Mouse (Mus musculus) forebrain, embryonic 16.5 days (tissue): Measurements from ENCODE around the gene Tsen2. TPM values are rescaled to one million over a fixed set of nuclear protein-coding genes. Genes with fewer than 3 reads are reported as not detected.

Source experiments
- ATAC-seq: fragments of 200-750 bp; cut with Nextera tagmentation; 2 replicates; pipeline ENCODE4 v1.8.0; 2017; ENCODE audit warnings: mild to moderate bottlenecking, moderate library complexity
- H3K27ac ChIP-seq: fragments of 300-500 bp; sonication (generic); 2 replicates; pipeline ENCODE4 v1.5.1; 2014; ENCODE audit warnings: low read length, control low read depth
- H3K27me3 ChIP-seq: fragments of 300-500 bp; sonication (generic); replicated peaks from 2 replicates; pipeline ENCODE4 v1.6.1; 2014; ENCODE audit warnings: low read length; ENCODE audit not compliant: control insufficient read depth, insufficient read depth
- H3K36me3 ChIP-seq: fragments of 300-500 bp; sonication (generic); 2 replicates; pipeline ENCODE4 v1.6.1; 2014; ENCODE audit not compliant: control insufficient read depth, insufficient read depth
- H3K4me1 ChIP-seq: fragments of 300-500 bp; sonication (generic); replicated peaks from 2 replicates; pipeline ENCODE4 v1.6.1; 2014; ENCODE audit warnings: low read length; ENCODE audit not compliant: control insufficient read depth, insufficient read depth
- H3K4me2 ChIP-seq: fragments of 300-500 bp; sonication (generic); 2 replicates; pipeline ENCODE4 v1.6.1; 2014; ENCODE audit warnings: mild to moderate bottlenecking, low read length, control low read depth
- H3K4me3 ChIP-seq: fragments of 300-500 bp; sonication (generic); replicated peaks from 2 replicates; pipeline ENCODE4 v1.5.1; 2014; ENCODE audit warnings: mild to moderate bottlenecking, low read length, control low read depth
- H3K9ac ChIP-seq: fragments of 300-500 bp; sonication (generic); replicated peaks from 2 replicates; pipeline ENCODE4 v1.6.1; 2014; ENCODE audit warnings: low read depth, low read length, control low read depth
- H3K9me3 ChIP-seq: fragments of 300-500 bp; sonication (generic); 2 replicates; pipeline ENCODE4 v1.6.1; 2016; ENCODE audit warnings: low read length; ENCODE audit not compliant: control insufficient read depth
- WGBS: fragments of 180-500 bp; shearing (Covaris S2); extraction: QIAGEN DNeasy Blood & Tissue Kit; methylation state at CpG from one replicate; pipeline ENCODE4 v1.1.7; 2014; 5-methylcytosine and 5-hydroxymethylcytosine counted together
- polyA plus RNA-seq: library from polyadenylated mRNA; unstranded; fragments of >200 nt; fragmentation: Nextera tagmentation; extraction: Ambion mirVana; gene quantifications from 2 replicates; pipeline ENCODE4 v1.2.1, GENCODE M21; 2015

Tsen2 gene
- polyA plus RNA-seq, 1 experiment from 2014 or later: 42.8 TPM

GRCm38 (mm10) chr6:115607429-115607828 lies 63.0 kb downstream of the Tsen2 start:
- Histone ChIP-seq H3K4me2 (no peak overlapping the region), H3K27me3 (no peaks in the 10 kb centered on the region), H3K9ac (no peak overlapping the region)

GRCm38 (mm10) chr6:115609121-115609520 lies 64.7 kb downstream of the Tsen2 start:
- ATAC-seq: no peak
- 64% methylated on average over 3 of the region's 3 CpGs for WGBS
- Histone ChIP-seq H3K27ac (no peak overlapping the region), H3K9ac (no peak overlapping the region), H3K36me3 (peaks cover 12% of the 10 kb centered on the region), H3K9me3 (no peaks in the 10 kb centered on the region), H3K4me1 (no peaks in the 10 kb centered on the region), H3K27me3 (no peaks in the 10 kb centered on the region), H3K4me3 (no peak overlapping the region), H3K4me2 (no peak overlapping the region)

More at GRCm38 (mm10) chr6:115607429-115607828, 63.0 kb downstream of the Tsen2 start:
- no peak for ATAC-seq
- H3K9me3 ChIP-seq: no peaks in the 10 kb centered on the region
- H3K27ac ChIP-seq: no peak overlapping the region
- 70% methylated on average over 4 of the region's 4 CpGs for WGBS
- H3K36me3 ChIP-seq: peaks cover 6% of the 10 kb centered on the region
- peaks cover 6% of the 10 kb centered on the region for H3K4me1 ChIP-seq
- no peak overlapping the region for H3K4me3 ChIP-seq

- Histone ChIP-seq H3K4me1 (no peaks in the 10 kb centered on the region), H3K36me3 (peaks cover 12% of the 10 kb centered on the region), H3K9me3 (no peaks in the 10 kb centered on the region), H3K4me3 (no peak overlapping the region), H3K4me2 (no peak overlapping the region), H3K9ac (no peak overlapping the region), H3K27me3 (no peaks in the 10 kb centered on the region), H3K27ac (no peak overlapping the region)
- ATAC-seq: no peak
- 98% methylated on average over 5 of the region's 5 CpGs for WGBS
Observed at GRCm38 (mm10) chr6:115610301-115610700, 65.8 kb downstream of the Tsen2 start.

- Histone ChIP-seq H3K4me1 (no peaks in the 10 kb centered on the region), H3K27me3 (no peaks in the 10 kb centered on the region), H3K27ac (no peak overlapping the region), H3K4me2 (no peak overlapping the region), H3K9ac (no peak overlapping the region), H3K9me3 (no peaks in the 10 kb centered on the region), H3K36me3 (peaks cover 40% of the 10 kb centered on the region), H3K4me3 (no peak overlapping the region)
- no peak for ATAC-seq
Observed at GRCm38 (mm10) chr6:115613793-115614192, 69.3 kb downstream of the Tsen2 start.

GRCm38 (mm10) chr6:115615983-115616382 lies 71.5 kb downstream of the Tsen2 start:
- Histone ChIP-seq H3K9me3 (no peaks in the 10 kb centered on the region), H3K4me1 (no peaks in the 10 kb centered on the region), H3K36me3 (peaks cover 51% of the 10 kb centered on the region), H3K9ac (no peak overlapping the region), H3K27ac (no peak overlapping the region), H3K27me3 (no peaks in the 10 kb centered on the region), H3K4me3 (no peak overlapping the region), H3K4me2 (no peak overlapping the region)
- ATAC-seq: no peak
- 92% methylated on average over 3 of the region's 3 CpGs for WGBS

GRCm38 (mm10) chr6:115619818-115620217 lies 75.4 kb downstream of the Tsen2 start:
- ATAC-seq: no peak
- H3K27me3 ChIP-seq: no peaks in the 10 kb centered on the region
- no peak overlapping the region for H3K27ac ChIP-seq
- H3K9ac ChIP-seq: no peak overlapping the region
- no peaks in the 10 kb centered on the region for H3K4me1 ChIP-seq
- no peak overlapping the region for H3K4me2 ChIP-seq
- 94% methylated on average over 10 of the region's 10 CpGs for WGBS
- H3K36me3 ChIP-seq: peaks cover 68% of the 10 kb centered on the region
- no peaks in the 10 kb centered on the region for H3K9me3 ChIP-seq
- H3K4me3 ChIP-seq: no peak overlapping the region

GRCm38 (mm10) chr6:115620942-115621341 lies 76.5 kb downstream of the Tsen2 start:
- WGBS: 89% methylated on average over 1 of the region's 1 CpGs
- no peaks in the 10 kb centered on the region for H3K27me3 ChIP-seq
- no peak for ATAC-seq

GRCm38 (mm10) chr6:115626121-115626520 lies 81.7 kb downstream of the Tsen2 start:
- H3K27ac ChIP-seq: no peak overlapping the region
- ATAC-seq: no peak
- H3K9ac ChIP-seq: no peak overlapping the region
- WGBS: 90% methylated on average over 5 of the region's 5 CpGs
- H3K27me3 ChIP-seq: no peaks in the 10 kb centered on the region
- H3K36me3 ChIP-seq: peaks cover 41% of the 10 kb centered on the region
- no peaks in the 10 kb centered on the region for H3K9me3 ChIP-seq
- H3K4me2 ChIP-seq: no peak overlapping the region
- H3K4me3 ChIP-seq: no peak overlapping the region
- H3K4me1 ChIP-seq: no peaks in the 10 kb centered on the region

More at GRCm38 (mm10) chr6:115620942-115621341, 76.5 kb downstream of the Tsen2 start:
- Histone ChIP-seq H3K9me3 (no peaks in the 10 kb centered on the region), H3K27ac (no peak overlapping the region), H3K36me3 (peaks cover 67% of the 10 kb centered on the region), H3K9ac (no peak overlapping the region), H3K4me2 (no peak overlapping the region), H3K4me1 (no peaks in the 10 kb centered on the region), H3K4me3 (no peak overlapping the region)
